Mouse (Mus musculus): ENCODE data around the gene Tnni3.

DNA sequence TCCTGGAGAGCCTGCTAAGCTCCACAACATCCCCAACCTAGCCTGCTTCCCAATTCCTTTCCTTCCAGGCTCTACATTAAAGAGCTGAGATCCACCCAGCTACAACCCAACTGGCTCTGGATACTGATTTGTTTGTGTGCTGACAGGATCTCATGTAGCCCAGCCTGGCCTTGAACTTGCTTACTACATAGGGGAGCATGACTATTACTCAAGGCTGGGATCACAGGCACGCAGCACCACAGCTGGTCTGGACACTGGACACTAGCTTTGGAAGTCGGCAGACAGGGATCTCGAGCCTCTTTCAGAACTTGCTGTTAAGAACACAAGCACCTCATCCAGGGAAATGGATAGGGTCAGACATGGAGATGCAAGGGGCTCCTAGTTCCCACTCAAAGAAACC is 27.6 kb downstream of the Tnni3 start:
- TF ChIP-seq USF1 (IDR thresholded peaks at IDR 0.05; ENCODE audit: low read depth) (no peak), TCF3 (IDR thresholded peaks at IDR 0.05; ENCODE audit: insufficient read length, low read depth) (no peak)

All from myocyte (in vitro differentiated cells).